Mouse (Mus musculus) T-helper 2 cell (primary cell): ENCODE measurements around the gene Vmp1.

Experiments used
- in situ Hi-C: fragments of 300-600 bp; cut with MboI, MseI; formaldehyde crosslinking; loops from one replicate; pipeline ENCODE4 v1.15.1; 2025; ENCODE audit warnings: high pct_unique_total_duplicates

Gene Vmp1

DNA sequence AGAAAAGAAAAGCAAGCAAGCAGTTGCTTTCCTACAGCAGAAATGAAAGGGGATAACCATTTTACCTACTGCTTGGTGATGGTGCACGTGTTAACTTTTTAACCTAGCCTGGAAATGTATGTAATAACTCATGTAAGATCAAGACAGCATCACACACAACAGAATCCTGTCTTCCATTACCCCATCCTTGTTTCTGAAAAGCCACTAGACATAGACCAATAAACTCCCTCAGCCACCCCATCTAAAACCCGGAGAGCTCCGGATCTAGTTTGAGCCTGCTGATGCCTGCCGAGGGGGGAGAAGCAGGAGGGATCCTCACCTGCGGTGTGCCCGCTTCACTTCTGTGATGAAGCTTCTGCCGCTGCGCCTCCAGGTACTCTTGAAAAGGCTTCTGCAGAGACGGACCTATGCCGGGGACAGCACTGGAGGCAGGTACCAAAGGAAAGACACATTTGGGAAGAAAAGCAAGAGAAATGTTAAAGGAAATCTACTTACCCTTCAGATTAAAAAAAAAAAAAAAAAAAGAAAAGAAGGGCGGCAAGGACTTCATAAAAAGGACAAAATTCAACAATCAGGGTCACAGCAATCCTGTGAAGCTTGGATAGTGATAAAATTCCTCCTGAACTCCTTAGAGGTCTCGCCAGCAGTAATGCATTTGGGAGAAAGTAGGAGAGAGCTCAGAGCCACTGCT lies 97.3 kb downstream of the Vmp1 start:
- in situ Hi-C loops, result no loop called here

- in situ Hi-C loops, result no loop called here
These were observed 98.0 kb downstream of the Vmp1 start for GRCm38 (mm10) chr11:86585598-86585984.

GRCm38 (mm10) chr11:86584898-86585597 lies 98.6 kb downstream of the Vmp1 start:
- in situ Hi-C loops, result no loop called here

GRCm38 (mm10) chr11:86583990-86584897 lies 99.4 kb downstream of the Vmp1 start:
- in situ Hi-C loops, result no loop called here

DNA sequence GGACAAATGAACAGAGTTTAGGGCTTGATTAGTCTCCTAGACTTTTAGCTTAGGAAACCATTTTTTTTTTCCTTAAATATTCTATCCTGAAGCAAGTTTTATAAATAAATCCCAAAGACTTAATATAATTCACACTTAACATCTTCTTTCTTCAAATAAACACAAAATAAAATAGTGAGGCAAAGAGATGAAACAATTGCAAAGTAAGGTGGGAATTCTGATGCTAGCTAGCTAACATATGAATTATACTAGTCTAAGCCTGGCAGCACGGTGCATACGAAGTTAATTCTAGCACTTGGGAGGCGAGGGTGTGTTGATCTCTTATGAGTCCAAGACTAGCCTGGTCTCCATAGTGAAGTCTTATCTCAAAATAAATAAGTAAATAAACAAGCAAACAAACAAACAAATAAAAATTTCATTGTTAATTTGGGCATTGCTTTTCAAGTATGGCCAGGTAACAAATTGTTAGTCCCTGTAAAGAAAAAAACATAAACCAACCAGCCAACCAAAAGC lies 100.3 kb downstream of the Vmp1 start:
- in situ Hi-C loops, result no loop called here

GRCm38 (mm10) chr11:86582543-86583260 lies 100.9 kb downstream of the Vmp1 start:
- in situ Hi-C loops, result no loop called here

DNA sequence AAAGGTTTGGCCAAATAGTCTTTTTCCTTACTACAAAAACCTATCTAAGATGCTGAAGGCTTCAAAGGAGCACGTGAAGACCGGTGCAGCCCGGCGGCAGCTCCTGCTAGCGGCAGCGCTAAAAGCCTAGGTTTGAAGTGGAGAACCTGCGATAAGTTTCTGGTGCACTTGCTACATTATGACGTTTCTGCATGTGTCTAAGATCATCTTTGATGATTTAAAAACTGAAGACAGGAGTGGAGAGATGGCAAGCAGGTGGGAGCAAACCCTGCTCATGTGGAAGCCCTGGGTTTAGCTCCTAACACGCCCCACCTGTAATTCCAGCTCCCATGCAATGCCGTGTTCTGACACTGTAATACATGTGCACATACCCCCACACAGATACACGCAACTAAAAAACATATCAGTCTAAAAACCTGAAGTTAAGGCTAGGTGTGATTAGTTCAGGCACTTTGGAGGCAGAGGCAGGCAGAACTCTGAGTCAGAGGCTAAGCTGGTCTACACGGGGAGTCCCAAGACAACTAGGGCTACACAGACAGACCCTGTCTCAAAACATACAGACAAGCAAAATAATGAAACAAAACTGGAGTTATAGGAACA lies 101.6 kb downstream of the Vmp1 start:
- in situ Hi-C loops, result no loop called here

DNA sequence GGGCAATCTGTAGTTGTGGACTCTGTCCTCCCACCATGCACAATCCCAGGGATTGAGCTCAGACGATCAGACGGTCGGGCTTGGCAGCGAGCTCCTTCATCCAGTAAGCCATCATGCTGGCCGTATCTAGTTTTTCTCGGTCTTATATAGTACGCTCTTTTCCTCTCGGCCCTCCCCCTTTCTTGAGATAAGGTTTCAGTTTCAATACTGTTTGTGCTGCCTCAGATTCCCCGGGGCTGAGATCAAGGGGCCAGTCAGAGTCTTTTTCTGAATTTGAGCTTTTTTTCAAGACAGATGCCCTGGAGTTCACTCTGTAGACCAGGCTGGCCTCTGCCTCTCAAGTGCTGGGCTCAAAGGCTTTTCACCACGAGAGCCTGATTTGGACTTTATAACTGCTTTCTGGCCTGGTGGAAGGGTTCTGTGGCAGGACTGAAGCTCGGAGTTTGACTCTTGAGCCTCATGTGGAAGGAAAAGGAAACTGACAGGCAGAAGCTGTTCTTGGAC lies 102.3 kb downstream of the Vmp1 start:
- in situ Hi-C loops, result no loop called here

- in situ Hi-C loops, result no loop called here
These were observed 103.1 kb downstream of the Vmp1 start for GRCm38 (mm10) chr11:86580319-86581113.

DNA sequence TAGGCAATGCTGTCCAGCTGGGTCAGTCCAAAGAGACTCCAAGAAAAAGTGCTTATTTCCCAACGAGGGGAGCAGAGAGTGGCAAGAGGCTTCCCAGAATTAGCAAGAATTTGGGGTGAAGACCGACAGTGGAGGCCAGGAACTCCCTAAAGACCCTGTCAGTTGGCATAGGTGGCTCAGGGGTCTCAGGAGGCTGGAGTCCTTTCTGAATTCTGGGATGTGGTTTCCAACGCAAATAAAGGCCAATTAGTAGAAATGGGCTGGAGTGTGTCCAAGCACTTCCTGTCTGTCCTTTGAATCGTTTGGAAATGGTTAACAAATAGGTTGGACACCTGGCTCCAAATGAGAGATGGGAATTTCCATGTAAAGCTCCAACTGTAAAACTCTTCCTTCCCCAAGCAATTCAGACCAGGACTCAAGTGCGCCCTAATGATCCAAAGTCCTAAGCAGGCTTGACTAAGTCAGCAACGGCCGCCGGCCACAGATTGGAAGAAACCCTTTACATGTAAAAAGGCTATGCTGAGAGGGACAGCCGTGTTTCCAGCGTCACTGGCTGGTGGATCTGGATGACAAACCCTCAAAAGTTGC lies 103.8 kb downstream of the Vmp1 start:
- in situ Hi-C loops, result loop anchor here (10.0 kb wide), 2 partner anchors 1175 to 1635 kb away; no protein-coding TSS in a partner anchor

DNA sequence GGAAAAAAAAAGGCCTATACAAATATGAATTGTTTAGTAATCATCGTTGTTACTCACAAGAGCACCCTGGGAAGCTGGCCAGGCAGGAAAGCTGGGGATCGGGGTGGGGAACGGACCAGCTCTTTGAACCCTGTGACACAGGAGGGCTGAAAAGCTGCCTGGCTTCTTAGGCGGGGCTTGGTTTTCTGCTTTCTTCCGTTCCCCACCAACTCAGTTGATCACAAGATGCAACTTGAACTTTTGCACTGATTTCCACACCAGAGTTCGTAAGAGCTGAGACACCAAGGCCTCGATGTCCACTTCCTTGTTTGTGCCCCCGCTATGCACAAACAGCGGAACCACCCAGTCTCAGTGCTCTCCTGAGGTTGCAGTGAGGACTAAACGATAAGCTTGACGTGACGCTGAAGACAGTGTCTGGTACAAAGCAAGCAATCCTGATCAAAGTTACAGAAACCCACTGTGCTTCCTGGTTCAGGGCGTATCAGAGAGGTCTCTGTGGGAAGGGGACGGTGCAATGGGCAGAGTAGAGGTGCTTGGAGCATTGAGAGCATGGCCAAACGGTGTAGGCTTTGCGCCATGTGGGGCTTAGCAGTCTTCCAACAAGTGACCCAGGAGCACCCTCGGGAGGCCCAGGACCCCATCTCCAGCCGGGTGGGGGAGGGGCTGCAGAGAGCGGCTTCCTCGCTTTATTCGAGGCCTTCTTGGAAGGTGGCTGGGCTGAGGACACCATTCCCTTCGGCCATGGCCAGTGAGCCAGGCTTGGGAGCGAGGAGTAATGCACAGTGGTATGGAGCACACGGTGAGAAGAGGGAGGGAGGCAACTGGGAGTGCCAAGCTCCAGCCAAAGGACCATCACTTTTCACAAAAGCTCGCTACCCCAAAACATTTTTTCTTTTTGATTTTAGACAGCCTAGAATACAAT lies 104.6 kb downstream of the Vmp1 start:
- in situ Hi-C loops, result loop anchor here (10.0 kb wide), 2 partner anchors 1176 to 1634 kb away; no protein-coding TSS in a partner anchor

DNA sequence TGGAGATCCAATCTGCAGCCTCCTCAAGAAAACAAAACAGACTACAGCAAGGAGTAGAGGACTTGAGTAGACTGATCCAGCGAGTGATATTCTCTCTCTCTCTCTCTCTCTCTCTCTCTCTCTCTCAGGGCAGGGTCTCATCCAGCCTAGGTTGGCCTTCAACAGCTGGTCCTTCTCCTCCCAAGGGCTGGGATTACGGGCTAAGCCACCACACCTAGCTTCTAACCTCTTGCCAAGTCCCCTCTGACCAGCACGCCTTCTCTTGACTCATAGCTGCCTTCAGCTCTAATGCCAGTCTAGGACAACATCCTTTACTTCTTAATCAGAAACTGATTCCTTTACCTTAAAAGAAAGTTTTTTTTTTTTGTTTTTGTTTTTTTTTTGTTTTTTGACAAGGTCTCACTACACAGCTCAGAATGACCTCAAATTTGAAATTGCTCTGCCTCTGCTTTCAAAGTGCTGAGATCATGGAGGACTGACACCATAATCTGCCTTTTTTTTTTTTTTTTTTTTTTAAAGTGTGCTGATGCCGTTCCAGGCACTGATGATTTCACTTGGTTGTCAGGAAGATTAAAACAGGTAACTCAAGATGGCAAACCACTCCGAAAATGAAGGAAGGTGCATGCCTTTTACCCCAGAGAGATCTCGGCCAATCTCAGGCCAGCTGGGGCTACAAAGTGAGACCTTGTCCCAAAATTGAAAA lies 105.4 kb downstream of the Vmp1 start:
- in situ Hi-C loops, result loop anchor here (10.0 kb wide), 2 partner anchors 1177 to 1633 kb away; no protein-coding TSS in a partner anchor

- in situ Hi-C loops, result loop anchor here (10.0 kb wide), 2 partner anchors 1178 to 1632 kb away; no protein-coding TSS in a partner anchor
These were observed 106.4 kb downstream of the Vmp1 start for GRCm38 (mm10) chr11:86577231-86577630.

GRCm38 (mm10) chr11:86575632-86576378 lies 107.8 kb downstream of the Vmp1 start:
- in situ Hi-C loops, result loop anchor here (10.0 kb wide), 2 partner anchors 1179 to 1631 kb away; no protein-coding TSS in a partner anchor

- in situ Hi-C loops, result loop anchor here (10.0 to 25.0 kb wide), 3 partner anchors 438 to 1630 kb away; no protein-coding TSS in a partner anchor
These were observed 109.2 kb downstream of the Vmp1 start for GRCm38 (mm10) chr11:86574408-86574807.

- in situ Hi-C loops, result loop anchor here (10.0 to 25.0 kb wide), 3 partner anchors 439 to 1629 kb away; no protein-coding TSS in a partner anchor
These were observed 109.9 kb downstream of the Vmp1 start for GRCm38 (mm10) chr11:86573646-86574231.
